Mouse (Mus musculus): Measurements from ENCODE around the gene Pla2g12a. TPM values are rescaled to one million over a fixed set of nuclear protein-coding genes. Genes with fewer than 3 reads are reported as not detected.

Gene Pla2g12a
- total RNA-seq, 1 experiment from 2014 or later: 29.2 TPM

GRCm38 (mm10) chr3:129887779-129888517, 9.5 kb downstream of the Pla2g12a start:
- ATAC-seq (replicated peaks in 1 of 2; ENCODE audit: insufficient read depth in 1 of 2, low FRiP score in 2 of 2, low TSS enrichment in 1 of 2, low read depth in 1 of 2, poor library complexity in 2 of 2, severe bottlenecking in 2 of 2): no peak

GRCm38 (mm10) chr3:129892003-129892402, 13.6 kb downstream of the Pla2g12a start:
- no peak for ATAC-seq (replicated peaks in 1 of 2; ENCODE audit: insufficient read depth in 1 of 2, low FRiP score in 2 of 2, low TSS enrichment in 1 of 2, low read depth in 1 of 2, poor library complexity in 2 of 2, severe bottlenecking in 2 of 2)

GRCm38 (mm10) chr3:129893143-129893542, 14.7 kb downstream of the Pla2g12a start:
- no peak for ATAC-seq (replicated peaks in 1 of 2; ENCODE audit: insufficient read depth in 1 of 2, low FRiP score in 2 of 2, low TSS enrichment in 1 of 2, low read depth in 1 of 2, poor library complexity in 2 of 2, severe bottlenecking in 2 of 2)

GRCm38 (mm10) chr3:129896591-129896990, 18.2 kb downstream of the Pla2g12a start:
- ATAC-seq (replicated peaks in 1 of 2; ENCODE audit: insufficient read depth in 1 of 2, low FRiP score in 2 of 2, low TSS enrichment in 1 of 2, low read depth in 1 of 2, poor library complexity in 2 of 2, severe bottlenecking in 2 of 2): no peak

- no peak for ATAC-seq (replicated peaks in 1 of 2; ENCODE audit: insufficient read depth in 1 of 2, low FRiP score in 2 of 2, low TSS enrichment in 1 of 2, low read depth in 1 of 2, poor library complexity in 2 of 2, severe bottlenecking in 2 of 2)
These were observed 20.5 kb downstream of the Pla2g12a start for GRCm38 (mm10) chr3:129898886-129899285.

GRCm38 (mm10) chr3:129901271-129901809, 22.9 kb downstream of the Pla2g12a start, which contains the start of gene Casp6:
Casp6 (plus strand) TSS chr3:129901425.
- ATAC-seq (replicated peaks in 1 of 2; ENCODE audit: insufficient read depth in 1 of 2, low FRiP score in 2 of 2, low TSS enrichment in 1 of 2, low read depth in 1 of 2, poor library complexity in 2 of 2, severe bottlenecking in 2 of 2): peak; percentile 89 to 90

- peak in 1 of 2 experiments; percentile 39; a peak in 1 of 4 replicates for ATAC-seq (replicated peaks in 1 of 2; ENCODE audit: insufficient read depth in 1 of 2, low FRiP score in 2 of 2, low TSS enrichment in 1 of 2, low read depth in 1 of 2, poor library complexity in 2 of 2, severe bottlenecking in 2 of 2)
These were observed 25.0 kb downstream of the Pla2g12a start for GRCm38 (mm10) chr3:129903369-129903768.

GRCm38 (mm10) chr3:129903866-129904265, 25.5 kb downstream of the Pla2g12a start:
- ATAC-seq (replicated peaks in 1 of 2; ENCODE audit: insufficient read depth in 1 of 2, low FRiP score in 2 of 2, low TSS enrichment in 1 of 2, low read depth in 1 of 2, poor library complexity in 2 of 2, severe bottlenecking in 2 of 2): no peak

- ATAC-seq (replicated peaks in 1 of 2; ENCODE audit: insufficient read depth in 1 of 2, low FRiP score in 2 of 2, low TSS enrichment in 1 of 2, low read depth in 1 of 2, poor library complexity in 2 of 2, severe bottlenecking in 2 of 2): peak; percentile 15 to 18; a peak in 3 of 4 replicates
These were observed 26.2 kb downstream of the Pla2g12a start for GRCm38 (mm10) chr3:129904381-129905132.

GRCm38 (mm10) chr3:129912025-129912424, 33.6 kb downstream of the Pla2g12a start:
- no peak for ATAC-seq (replicated peaks in 1 of 2; ENCODE audit: insufficient read depth in 1 of 2, low FRiP score in 2 of 2, low TSS enrichment in 1 of 2, low read depth in 1 of 2, poor library complexity in 2 of 2, severe bottlenecking in 2 of 2)

- ATAC-seq (replicated peaks in 1 of 2; ENCODE audit: insufficient read depth in 1 of 2, low FRiP score in 2 of 2, low TSS enrichment in 1 of 2, low read depth in 1 of 2, poor library complexity in 2 of 2, severe bottlenecking in 2 of 2): no peak
These were observed 34.8 kb downstream of the Pla2g12a start for GRCm38 (mm10) chr3:129913241-129913640.

- ATAC-seq (replicated peaks in 1 of 2; ENCODE audit: insufficient read depth in 1 of 2, low FRiP score in 2 of 2, low TSS enrichment in 1 of 2, low read depth in 1 of 2, poor library complexity in 2 of 2, severe bottlenecking in 2 of 2): no peak
These were observed 39.0 kb downstream of the Pla2g12a start for GRCm38 (mm10) chr3:129917424-129917823.

- ATAC-seq (replicated peaks in 1 of 2; ENCODE audit: insufficient read depth in 1 of 2, low FRiP score in 2 of 2, low TSS enrichment in 1 of 2, low read depth in 1 of 2, poor library complexity in 2 of 2, severe bottlenecking in 2 of 2): peak; percentile 71 to 73; a peak in 3 of 4 replicates
These were observed 40.0 kb downstream of the Pla2g12a start for GRCm38 (mm10) chr3:129918434-129918833.

GRCm38 (mm10) chr3:129923581-129923980, 45.2 kb downstream of the Pla2g12a start:
- no peak for ATAC-seq (replicated peaks in 1 of 2; ENCODE audit: insufficient read depth in 1 of 2, low FRiP score in 2 of 2, low TSS enrichment in 1 of 2, low read depth in 1 of 2, poor library complexity in 2 of 2, severe bottlenecking in 2 of 2)

- no peak for ATAC-seq (replicated peaks in 1 of 2; ENCODE audit: insufficient read depth in 1 of 2, low FRiP score in 2 of 2, low TSS enrichment in 1 of 2, low read depth in 1 of 2, poor library complexity in 2 of 2, severe bottlenecking in 2 of 2)
These were observed 47.5 kb downstream of the Pla2g12a start for GRCm38 (mm10) chr3:129925861-129926260.

GRCm38 (mm10) chr3:129930213-129930778, 51.9 kb downstream of the Pla2g12a start:
- no peak for ATAC-seq (replicated peaks in 1 of 2; ENCODE audit: insufficient read depth in 1 of 2, low FRiP score in 2 of 2, low TSS enrichment in 1 of 2, low read depth in 1 of 2, poor library complexity in 2 of 2, severe bottlenecking in 2 of 2)

- ATAC-seq (replicated peaks in 1 of 2; ENCODE audit: insufficient read depth in 1 of 2, low FRiP score in 2 of 2, low TSS enrichment in 1 of 2, low read depth in 1 of 2, poor library complexity in 2 of 2, severe bottlenecking in 2 of 2): no peak
These were observed 54.0 kb downstream of the Pla2g12a start for GRCm38 (mm10) chr3:129932443-129932842.

GRCm38 (mm10) chr3:129936561-129936960, 58.2 kb downstream of the Pla2g12a start:
- peak in 1 of 2 experiments; percentile 36; a peak in 1 of 4 replicates for ATAC-seq (replicated peaks in 1 of 2; ENCODE audit: insufficient read depth in 1 of 2, low FRiP score in 2 of 2, low TSS enrichment in 1 of 2, low read depth in 1 of 2, poor library complexity in 2 of 2, severe bottlenecking in 2 of 2)
